Mouse (Mus musculus) stomach, postnatal 0 days (tissue): ENCODE data around the gene Stard3.

Experiments used
- CTCF ChIP-seq: IDR thresholded peaks from 2 replicates; pipeline ENCODE4 v1.5.1; 2016; ENCODE audit warnings: antibody characterized with exemption, low read depth, mild to moderate bottlenecking, moderate library complexity
- EP300 ChIP-seq: optimal IDR thresholded peaks from 2 replicates; pipeline ENCODE3; 2016; ENCODE audit warnings: antibody characterized with exemption

DNA sequence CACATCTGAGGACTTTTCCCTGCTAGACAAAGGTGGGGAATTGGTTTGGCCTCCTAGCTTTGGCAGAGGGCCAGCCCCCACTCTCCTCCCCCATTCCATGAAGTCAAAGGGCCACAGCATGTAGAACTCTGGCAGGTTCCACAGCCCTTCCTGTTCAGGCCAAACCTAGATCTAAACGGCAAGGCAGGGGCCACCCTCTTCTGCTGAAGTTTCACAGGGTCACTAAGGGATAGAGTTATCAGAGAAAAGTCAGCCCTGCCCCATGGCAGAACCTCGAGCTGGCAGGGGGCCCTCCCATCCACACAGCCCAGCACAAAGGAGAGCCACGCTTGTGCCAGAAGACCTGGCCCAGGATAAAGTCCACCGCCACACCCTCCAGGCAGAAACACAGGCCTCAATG is 36.9 kb downstream of the Stard3 start:
- TF ChIP-seq CTCF = no peak
- TF ChIP-seq EP300 = no peak
